Mouse (Mus musculus) right cerebral cortex, postnatal 4 days (tissue): ENCODE measurements at regions not wholly inside any gene's neighbourhood (a gene's known extent, or its start where the extent isn't known, plus 50 kb on each side); places are given as distances from the start of the nearest gene placed in this dataset.
A peak's percentile ranks its signal among the peaks of the same experiment; 100 is the strongest.

Source experiments
- DNase-seq: peaks from one replicate; pipeline ENCODE4 v3.0.0-alpha.2; 2022

GRCm38 (mm10) chr1:190497474-190497873 is 327.0 kb upstream of the Prox1 start:
- no peak for DNase-seq

- DNase-seq, result no peak
These were observed 325.4 kb upstream of the Prox1 start for GRCm38 (mm10) chr1:190495741-190496520.

GRCm38 (mm10) chr1:190486551-190487104 is 316.1 kb upstream of the Prox1 start:
- no peak for DNase-seq

GRCm38 (mm10) chr1:190483366-190483765 is 312.9 kb upstream of the Prox1 start:
- no peak for DNase-seq

GRCm38 (mm10) chr1:190481071-190481470 is 310.6 kb upstream of the Prox1 start:
- DNase-seq, result no peak

- DNase-seq, result no peak
These were observed 310.1 kb upstream of the Prox1 start for GRCm38 (mm10) chr1:190480601-190481000.

GRCm38 (mm10) chr1:190472761-190473160 is 302.2 kb upstream of the Prox1 start:
- no peak for DNase-seq

GRCm38 (mm10) chr1:190470336-190470735 is 299.8 kb upstream of the Prox1 start:
- DNase-seq, result no peak

- DNase-seq, result no peak
These were observed 287.1 kb upstream of the Prox1 start for GRCm38 (mm10) chr1:190457541-190458061.

GRCm38 (mm10) chr1:190453549-190453948 is 283.0 kb upstream of the Prox1 start:
- no peak for DNase-seq

- DNase-seq, result no peak
These were observed 281.8 kb upstream of the Prox1 start for GRCm38 (mm10) chr1:190452115-190452842.

- DNase-seq, result no peak
These were observed 277.7 kb upstream of the Prox1 start for GRCm38 (mm10) chr1:190448263-190448662.

GRCm38 (mm10) chr1:190447253-190447652 is 276.7 kb upstream of the Prox1 start:
- no peak for DNase-seq

GRCm38 (mm10) chr1:190446676-190447075 is 276.2 kb upstream of the Prox1 start:
- no peak for DNase-seq

- no peak for DNase-seq
These were observed 273.9 kb upstream of the Prox1 start for GRCm38 (mm10) chr1:190444366-190444765.

GRCm38 (mm10) chr1:190443234-190443633 is 272.7 kb upstream of the Prox1 start:
- DNase-seq, result no peak

GRCm38 (mm10) chr1:190442166-190442565 is 271.7 kb upstream of the Prox1 start:
- DNase-seq, result no peak

GRCm38 (mm10) chr1:190438789-190439188 is 268.3 kb upstream of the Prox1 start:
- no peak for DNase-seq

- DNase-seq, result no peak
These were observed 252.4 kb upstream of the Prox1 start for GRCm38 (mm10) chr1:190422874-190423273.

- DNase-seq, result peak; percentile 62
These were observed 249.2 kb upstream of the Prox1 start for GRCm38 (mm10) chr1:190419709-190420108.

GRCm38 (mm10) chr1:190417326-190417725 is 246.8 kb upstream of the Prox1 start:
- DNase-seq, result no peak

- DNase-seq, result no peak
These were observed 241.2 kb upstream of the Prox1 start for GRCm38 (mm10) chr1:190411756-190412155.

- DNase-seq, result no peak
These were observed 232.8 kb upstream of the Prox1 start for GRCm38 (mm10) chr1:190403335-190403734.

GRCm38 (mm10) chr1:190398308-190398707 is 227.8 kb upstream of the Prox1 start:
- DNase-seq, result no peak
